Mouse (Mus musculus) frontal cortex, postnatal 10 days (tissue): ENCODE measurements at regions not wholly inside any gene's neighbourhood (a gene's known extent, or its start where the extent isn't known, plus 50 kb on each side); places are given as distances from the start of the nearest gene placed in this dataset.

Experiments used
- DNase-seq, 2 experiments: peaks; one replicate each; pipeline ENCODE4 v3.0.0; 2022; ENCODE audit warnings: low spot score in 2 of 2, mixed read lengths in 1 of 2

DNA sequence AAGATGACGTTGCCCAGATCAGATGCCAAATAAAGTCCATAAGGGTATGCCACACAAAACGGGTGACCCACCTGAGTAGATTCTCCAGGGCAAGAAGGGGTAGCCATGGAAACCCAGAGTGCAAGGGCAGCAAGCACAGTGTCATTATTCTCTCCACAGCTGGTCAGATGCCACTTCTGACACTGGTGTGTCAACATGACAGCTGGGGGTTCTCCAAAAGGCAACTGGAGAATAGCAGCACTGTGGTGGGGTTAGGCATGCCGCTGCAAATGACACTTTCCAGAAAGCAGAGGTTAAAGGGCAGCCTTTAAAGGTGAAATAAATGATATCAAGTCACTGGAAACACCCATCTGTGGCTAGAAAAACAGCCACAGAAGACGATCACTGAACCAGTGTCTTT lies 70.8 kb upstream of the Thbs2 start:
- DNase-seq, result no peak

DNA sequence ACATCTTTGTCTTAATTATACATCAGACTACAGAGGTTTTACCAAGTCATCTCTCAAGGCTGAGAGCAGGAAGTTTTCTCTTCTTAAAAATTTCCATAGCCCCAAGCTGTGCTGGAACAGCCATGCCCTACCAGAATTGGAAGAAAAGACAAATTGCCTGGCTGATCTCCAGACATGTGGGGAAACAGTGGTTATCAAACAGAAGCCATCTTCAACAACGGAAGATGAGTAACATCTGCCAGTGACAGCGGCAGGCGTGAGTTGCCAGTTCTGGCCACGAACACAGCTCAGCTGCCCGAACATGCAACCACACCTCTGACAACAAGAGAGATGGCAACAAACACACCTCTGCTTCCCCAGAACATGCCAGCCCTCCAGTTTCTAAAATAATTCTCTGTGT lies 59.1 kb upstream of the Thbs2 start:
- no peak for DNase-seq

DNA sequence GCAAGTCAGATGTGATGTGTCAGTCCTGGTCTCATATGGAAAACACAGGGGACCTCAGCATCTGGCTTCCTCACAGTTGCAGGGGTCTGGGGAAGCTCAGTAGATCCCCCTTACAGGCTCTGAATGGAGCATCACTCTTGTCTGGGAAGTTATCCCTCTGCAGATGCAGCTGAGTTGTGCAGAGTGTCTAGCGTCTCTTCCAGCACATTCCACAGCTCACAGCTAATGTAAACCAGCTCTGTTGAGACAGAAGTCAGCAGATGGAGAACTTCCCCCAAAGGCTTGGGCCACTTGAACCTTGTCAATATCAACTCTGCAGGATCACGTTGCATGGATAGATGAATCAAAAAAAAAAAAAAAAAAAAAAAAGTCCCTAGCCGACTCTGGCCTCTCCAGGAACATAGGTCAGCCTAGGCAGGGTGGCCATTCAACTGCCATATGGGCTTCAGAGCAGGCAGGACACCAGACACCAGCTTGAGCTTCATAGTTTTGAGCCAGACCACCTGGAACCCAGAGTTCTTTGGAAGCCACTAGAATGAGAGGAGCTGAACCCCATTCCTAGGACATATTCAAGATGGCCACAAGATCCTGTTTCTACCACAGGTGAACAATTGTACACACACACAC lies 56.6 kb upstream of the Thbs2 start:
- no peak for DNase-seq

DNA sequence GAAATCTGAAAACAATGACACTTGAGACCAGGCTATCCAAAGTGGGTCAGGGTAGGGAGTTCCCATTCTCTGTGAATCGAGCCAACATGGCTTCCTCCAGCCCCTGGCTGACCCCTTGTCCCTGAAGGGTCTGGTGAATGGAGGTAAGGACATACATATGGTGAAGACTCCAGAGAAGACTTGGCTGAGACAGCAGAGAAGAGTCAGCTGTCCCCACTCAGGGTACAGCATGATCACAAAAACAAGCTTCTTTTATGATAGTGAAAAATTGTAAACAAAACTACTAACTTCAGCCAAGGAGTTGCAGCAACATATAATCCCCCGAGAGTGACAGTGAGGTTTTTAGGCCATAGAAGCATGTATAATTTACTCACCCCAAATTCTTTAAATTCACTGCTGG lies 55.2 kb upstream of the Thbs2 start:
- no peak for DNase-seq

DNA sequence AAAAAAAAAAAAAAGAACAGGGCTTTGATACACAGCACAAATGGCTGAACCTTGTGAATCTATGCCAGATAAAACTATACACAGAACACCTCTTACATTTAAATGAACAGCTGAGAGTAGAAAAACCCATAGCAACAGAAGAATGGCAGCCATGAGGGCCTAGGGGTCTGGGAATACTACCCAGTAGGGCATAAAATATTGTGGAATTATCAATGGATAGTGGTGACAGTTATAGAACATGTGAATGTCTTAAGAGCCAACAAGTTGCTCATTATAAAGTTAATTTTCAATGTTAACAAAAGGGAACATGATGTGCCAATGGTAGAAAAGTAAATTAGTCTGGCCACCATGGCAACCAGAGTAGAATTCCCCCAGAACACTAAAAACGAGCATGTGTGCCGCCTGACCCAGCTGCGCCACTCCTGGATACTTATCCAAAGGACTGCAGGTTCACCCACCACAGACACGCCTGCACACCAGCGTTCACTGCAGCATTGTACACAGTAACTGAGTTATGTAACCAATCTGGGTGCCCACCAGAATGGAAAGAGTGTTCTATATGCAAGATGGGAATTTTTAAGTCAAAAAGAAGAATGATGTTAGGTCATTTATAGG lies 53.3 kb upstream of the Thbs2 start:
- peak in 1 of 2 experiments; percentile 13 for DNase-seq

DNA sequence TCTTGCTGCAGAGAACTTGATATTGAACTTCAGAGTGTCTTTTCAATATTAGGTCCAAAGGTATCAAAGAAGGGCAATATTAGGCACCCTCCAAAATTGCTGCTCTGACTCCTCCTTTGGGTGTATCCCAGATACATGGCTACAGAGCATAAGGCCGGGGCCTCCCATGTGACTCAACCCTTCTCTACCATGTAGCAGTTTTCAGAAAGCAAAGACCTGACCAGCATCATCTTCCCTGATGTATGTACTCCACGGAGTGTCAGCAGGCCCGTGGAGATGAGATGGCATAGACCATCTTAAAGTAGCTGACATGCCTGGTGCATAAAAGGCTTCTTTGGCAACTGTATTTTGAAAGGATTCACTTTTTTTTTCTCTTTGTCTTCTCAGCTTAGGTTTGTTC lies 51.5 kb upstream of the Thbs2 start:
- no peak for DNase-seq

DNA sequence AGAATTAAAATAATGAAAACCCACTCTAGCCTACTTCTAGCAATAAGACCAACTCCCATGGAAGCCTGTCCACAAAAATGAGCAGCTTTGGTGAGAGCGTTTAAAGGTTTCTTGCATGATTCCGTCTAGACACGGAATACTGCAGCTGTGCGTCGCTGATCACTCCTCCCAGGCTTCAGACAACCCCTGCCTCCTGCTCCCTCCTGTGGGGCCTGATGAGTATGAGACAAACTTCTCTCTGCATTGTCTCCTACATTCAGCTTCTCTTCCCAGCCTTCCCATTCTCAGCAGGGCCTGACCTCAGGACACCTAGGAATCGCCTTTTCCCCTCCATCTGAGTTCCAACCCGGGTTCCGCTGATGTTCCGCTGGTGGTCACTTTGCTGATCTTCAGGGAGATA lies 50.0 kb upstream of the Thbs2 start:
- DNase-seq, result no peak
